Mouse (Mus musculus): ENCODE measurements at regions not wholly inside any gene's neighbourhood (a gene's known extent, or its start where the extent isn't known, plus 50 kb on each side); places are given as distances from the start of the nearest gene placed in this dataset.

GRCm38 (mm10) chr15:13859193-13859592 is 685.7 kb upstream of the Cdh6 start:
- DNase-seq (ENCODE audit: low read depth, low spot score): peak; percentile 2

GRCm38 (mm10) chr15:13854095-13854836 is 680.8 kb upstream of the Cdh6 start:
- no peak for DNase-seq (ENCODE audit: low read depth, low spot score)

Measured in telencephalon, adult 2 months (tissue).